Mouse (Mus musculus): Measurements from ENCODE around the gene Ccnd2. TPM values are rescaled to one million over a fixed set of nuclear protein-coding genes. Genes with fewer than 3 reads are reported as not detected.

Gene Ccnd2
- total RNA-seq, 2 experiments from 2014 or later: 75.1 to 97.4 TPM

DNA sequence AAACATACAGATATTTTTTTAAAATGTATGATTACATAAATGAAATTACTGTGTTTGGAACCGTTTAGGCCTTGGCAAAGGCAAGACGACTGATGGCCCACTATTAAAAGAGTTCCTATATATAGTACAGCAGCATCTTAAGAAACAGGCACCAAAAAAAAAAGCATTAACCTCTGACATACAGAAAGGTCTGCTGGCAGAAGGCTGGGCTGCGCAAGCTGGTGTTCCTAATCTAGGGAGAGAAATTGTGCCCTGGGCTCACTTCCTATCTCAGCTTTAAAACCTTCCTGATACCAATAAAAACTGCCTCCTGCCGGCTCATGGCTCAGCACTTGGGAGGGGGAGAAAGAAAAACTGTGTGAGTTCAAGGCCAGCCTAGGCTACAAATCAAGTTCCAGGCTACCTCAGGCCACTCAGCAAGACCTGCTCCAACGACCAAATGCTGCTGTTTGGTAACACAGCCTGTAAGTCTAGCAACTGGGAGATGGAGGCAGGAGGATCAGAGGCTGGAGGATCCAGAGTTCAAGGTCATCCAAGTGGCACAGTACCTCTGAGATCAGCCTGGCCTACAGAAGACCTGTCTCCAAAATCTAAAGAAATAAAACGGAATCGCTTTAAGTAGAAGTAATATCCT, 47.5 kb downstream of the Ccnd2 start:
- Histone ChIP-seq H3K4me3 (no peak overlapping the region), H3K27ac (peak overlapping the region; percentile 15; the same call in 1 of the 2 replicates)
- DNase-seq (ENCODE audit: extremely low spot score in 1 of 2, low spot score in 2 of 2): no peak
- intact Hi-C loops (cut with DNase I): no loop called here
- TF ChIP-seq CTCF (IDR thresholded peaks at IDR 0.05): no peak

GRCm38 (mm10) chr6:127103506-127104275, 48.3 kb downstream of the Ccnd2 start:
- no peak for DNase-seq (ENCODE audit: extremely low spot score in 1 of 2, low spot score in 2 of 2)
- no peak overlapping the region for H3K4me3 ChIP-seq
- intact Hi-C loops (cut with DNase I): no loop called here

GRCm38 (mm10) chr6:127094565-127094964, 57.4 kb downstream of the Ccnd2 start:
- intact Hi-C loops (cut with DNase I): no loop called here
- DNase-seq (ENCODE audit: extremely low spot score in 1 of 2, low spot score in 2 of 2): no peak
- TF ChIP-seq CTCF (IDR thresholded peaks at IDR 0.05): peak; percentile 52
- Histone ChIP-seq H3K27ac (no peak overlapping the region), H3K4me3 (no peak overlapping the region)

More at GRCm38 (mm10) chr6:127103506-127104275, 48.3 kb downstream of the Ccnd2 start:
- no peak overlapping the region for H3K27ac ChIP-seq
- no peak for TF ChIP-seq CTCF (IDR thresholded peaks at IDR 0.05)

- TF ChIP-seq CTCF (IDR thresholded peaks at IDR 0.05): peak; percentile 52
- peak; percentile 43 to 48 for DNase-seq (ENCODE audit: extremely low spot score in 1 of 2, low spot score in 2 of 2)
- intact Hi-C loops (cut with DNase I): loop anchor here (1.0 to 10.0 kb wide), 2 partner anchors 131 to 282 kb away; no protein-coding TSS in a partner anchor
- no peak overlapping the region for H3K4me3 ChIP-seq
- no peak overlapping the region for H3K27ac ChIP-seq
These were observed 65.3 kb downstream of the Ccnd2 start for GRCm38 (mm10) chr6:127086739-127087138.

GRCm38 (mm10) chr6:127081820-127082219, 70.2 kb downstream of the Ccnd2 start:
- no peak for TF ChIP-seq CTCF (IDR thresholded peaks at IDR 0.05)
- DNase-seq (ENCODE audit: extremely low spot score in 1 of 2, low spot score in 2 of 2): no peak
- intact Hi-C loops (cut with DNase I): loop anchor here (10.0 kb wide), 1 partner anchor 277 kb away; no protein-coding TSS in a partner anchor

GRCm38 (mm10) chr6:127079867-127080731, 71.9 kb downstream of the Ccnd2 start:
- Histone ChIP-seq H3K27ac (peak overlapping the region; percentile 91), H3K4me3 (peak overlapping the region; percentile 73)
- peak; percentile 62 for TF ChIP-seq CTCF (IDR thresholded peaks at IDR 0.05)
- intact Hi-C loops (cut with DNase I): loop anchor here (10.0 kb wide), 1 partner anchor 275 kb away; no protein-coding TSS in a partner anchor
- DNase-seq (ENCODE audit: extremely low spot score in 1 of 2, low spot score in 2 of 2): peak; percentile 73 to 74

More at GRCm38 (mm10) chr6:127081820-127082219, 70.2 kb downstream of the Ccnd2 start:
- H3K27ac ChIP-seq: no peak overlapping the region
- H3K4me3 ChIP-seq: no peak overlapping the region

Other genes with a start within 250 kb of the Ccnd2 start
- gene Dyrk4, start 230.4 kb downstream of the Ccnd2 start, total RNA-seq (2021): not detected
- 1 to 10 TPM; 3.2 to 3.3 TPM for gene Rad51ap1, start 212.6 kb downstream of the Ccnd2 start, total RNA-seq (2021)
- gene D6Wsu163e, start 212.2 kb downstream of the Ccnd2 start, total RNA-seq (2021): 10 to 100 TPM; 40.3 to 47.3 TPM
- not detected for gene Fgf6, start 136.6 kb downstream of the Ccnd2 start, total RNA-seq (2021)
- under 1 TPM; 0.44 to 0.68 TPM for gene Fgf23, start 79.3 kb downstream of the Ccnd2 start, total RNA-seq (2021)
- gene Tigar, start 42.6 kb downstream of the Ccnd2 start, total RNA-seq (2021): 10 to 100 TPM; 22.3 to 22.7 TPM